Mouse (Mus musculus): ENCODE data around the gene Adamtsl1. TPM values are rescaled to one million over a fixed set of nuclear protein-coding genes. Genes with fewer than 3 reads are reported as not detected.
A peak's percentile ranks its signal among the peaks of the same experiment; 100 is the strongest.

The Adamtsl1 gene
- polyA plus RNA-seq, 1 experiment from 2014 or later = 22.0 TPM

DNA sequence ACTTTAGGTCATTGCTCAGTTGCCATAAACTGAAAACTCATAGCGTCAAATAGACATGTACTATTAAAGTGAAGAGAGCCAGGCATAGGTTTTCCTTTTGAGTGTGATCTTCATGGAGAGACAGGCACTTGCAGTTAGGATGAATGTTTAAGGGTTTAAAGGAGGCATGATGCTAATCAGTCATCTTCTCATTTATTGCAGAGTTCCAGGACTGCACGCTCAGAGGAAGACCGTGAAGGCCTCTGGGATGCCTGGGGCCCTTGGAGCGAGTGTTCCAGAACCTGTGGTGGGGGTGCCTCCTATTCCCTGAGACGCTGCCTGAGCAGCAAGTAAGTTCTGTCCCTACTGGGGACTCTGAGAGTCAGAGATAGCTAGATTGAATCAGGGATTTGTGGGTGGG, 573.5 kb downstream of the Adamtsl1 start:
- H3K4me2 ChIP-seq (replicated peaks) = no peak overlapping the region
- no peak overlapping the region for H3K9ac ChIP-seq
- H3K4me3 ChIP-seq = no peak overlapping the region
- no peak for ATAC-seq (ENCODE audit: low FRiP score, low read depth)
- H3K27me3 ChIP-seq (replicated peaks) = no peaks in the 10 kb centered on the region
- H3K36me3 ChIP-seq = no peaks in the 10 kb centered on the region
- H3K4me1 ChIP-seq = no peaks in the 10 kb centered on the region
- no peak overlapping the region for H3K27ac ChIP-seq
- WGBS = 89% methylated on average over 5 of the region's 5 CpGs
- H3K9me3 ChIP-seq = no peaks in the 10 kb centered on the region

DNA sequence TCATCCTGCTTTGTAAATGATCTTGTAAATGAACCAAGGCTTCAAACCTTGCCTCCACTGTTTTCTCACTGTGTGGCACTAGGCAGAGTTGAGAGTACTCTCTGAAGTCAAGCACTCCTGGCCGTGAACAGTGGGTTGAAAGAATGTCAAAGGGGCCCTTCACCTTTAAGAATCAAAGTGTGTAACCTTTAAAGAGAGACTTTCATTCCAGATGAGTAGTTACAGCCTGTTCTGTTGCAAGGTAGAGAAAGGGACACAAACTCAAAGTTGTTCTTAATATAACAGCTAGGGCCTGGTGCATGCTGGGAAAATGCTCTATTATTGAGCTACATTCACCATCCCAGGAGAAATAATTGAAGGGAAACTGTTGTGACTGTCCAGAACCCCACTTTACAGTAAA, 589.2 kb downstream of the Adamtsl1 start:
- no peaks in the 10 kb centered on the region for H3K4me1 ChIP-seq
- H3K4me2 ChIP-seq (replicated peaks) = no peak overlapping the region
- no peak overlapping the region for H3K9ac ChIP-seq
- H3K9me3 ChIP-seq = no peaks in the 10 kb centered on the region
- ATAC-seq (ENCODE audit: low FRiP score, low read depth) = no peak
- WGBS = 70% methylated on average over 1 of the region's 1 CpGs
- no peak overlapping the region for H3K27ac ChIP-seq
- H3K27me3 ChIP-seq (replicated peaks) = no peaks in the 10 kb centered on the region
- no peak overlapping the region for H3K4me3 ChIP-seq
- no peaks in the 10 kb centered on the region for H3K36me3 ChIP-seq

DNA sequence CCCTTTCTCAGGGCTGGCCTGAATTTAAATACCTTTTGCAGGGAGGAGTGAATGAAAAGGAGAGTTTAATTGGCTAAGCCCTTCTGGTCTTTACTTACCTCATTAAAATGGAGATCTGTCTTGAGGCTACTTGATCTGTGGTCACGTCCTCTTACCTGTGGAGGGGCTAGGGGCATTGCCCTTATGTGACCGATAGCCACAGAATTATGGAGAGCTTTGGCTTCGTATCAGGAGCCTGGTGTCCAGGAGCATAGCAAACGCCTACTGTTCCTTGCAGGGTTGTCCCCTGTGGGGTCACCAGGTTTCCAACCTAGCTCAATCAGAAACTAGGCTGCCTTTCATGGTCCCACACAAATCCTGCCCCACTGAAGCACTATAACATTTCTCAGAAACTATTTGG, 594.4 kb downstream of the Adamtsl1 start:
- Histone ChIP-seq H3K4me1 (no peaks in the 10 kb centered on the region), H3K27ac (no peak overlapping the region), H3K36me3 (peaks cover 5% of the 10 kb centered on the region; the same call in 1 of the 2 replicates), H3K9me3 (no peaks in the 10 kb centered on the region), H3K9ac (no peak overlapping the region), H3K27me3 (replicated peaks) (no peaks in the 10 kb centered on the region), H3K4me3 (no peak overlapping the region), H3K4me2 (replicated peaks) (no peak overlapping the region)
- no peak for ATAC-seq (ENCODE audit: low FRiP score, low read depth)
- WGBS = 86% methylated on average over 4 of the region's 4 CpGs

DNA sequence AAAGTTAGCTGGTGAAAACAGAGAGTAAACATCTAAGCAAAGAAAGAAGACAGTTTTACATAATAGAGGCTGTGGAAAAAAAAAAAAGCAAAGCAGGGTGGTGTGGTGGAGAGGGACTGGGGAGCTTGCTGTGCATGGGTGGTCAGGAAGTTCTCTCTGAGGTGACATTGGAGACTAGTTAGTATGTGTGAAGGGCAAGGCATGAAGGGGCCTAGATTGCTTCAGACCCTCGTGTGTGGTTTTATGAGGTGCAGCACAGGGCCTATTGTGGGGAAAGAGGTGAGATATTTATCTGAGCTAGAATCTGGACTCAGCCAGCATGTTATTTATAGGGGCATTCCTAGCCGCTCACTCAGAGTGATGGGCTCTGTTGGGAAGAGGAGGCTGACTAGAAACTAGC, 605.1 kb downstream of the Adamtsl1 start:
- Histone ChIP-seq H3K27me3 (replicated peaks) (no peaks in the 10 kb centered on the region), H3K4me1 (no peaks in the 10 kb centered on the region), H3K9ac (no peak overlapping the region), H3K4me2 (replicated peaks) (no peak overlapping the region), H3K9me3 (no peaks in the 10 kb centered on the region), H3K36me3 (no peaks in the 10 kb centered on the region), H3K4me3 (no peak overlapping the region), H3K27ac (no peak overlapping the region)
- no peak for ATAC-seq (ENCODE audit: low FRiP score, low read depth)
- WGBS = 62% methylated on average over 2 of the region's 2 CpGs

DNA sequence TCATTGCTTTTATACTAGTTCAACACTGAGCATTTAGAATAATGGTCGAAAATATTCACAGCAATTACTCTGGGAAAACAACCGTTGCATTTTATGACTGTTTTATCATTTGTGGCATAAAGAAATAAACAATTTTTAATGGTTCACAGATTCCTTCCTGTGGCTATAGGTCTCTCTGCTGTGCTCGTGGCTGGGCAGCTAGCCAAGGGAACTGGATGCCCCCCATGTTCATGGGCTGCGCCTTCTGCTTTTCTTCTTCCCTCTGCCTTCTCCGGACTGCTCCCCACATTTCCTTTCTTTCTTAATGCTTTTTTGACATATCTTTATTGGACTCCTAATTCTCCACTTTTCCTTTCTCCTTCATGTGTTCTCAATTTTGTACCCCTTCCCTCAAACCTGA, 608.5 kb downstream of the Adamtsl1 start:
- H3K4me2 ChIP-seq (replicated peaks) = no peak overlapping the region
- WGBS = 67% methylated on average over 5 of the region's 5 CpGs

DNA sequence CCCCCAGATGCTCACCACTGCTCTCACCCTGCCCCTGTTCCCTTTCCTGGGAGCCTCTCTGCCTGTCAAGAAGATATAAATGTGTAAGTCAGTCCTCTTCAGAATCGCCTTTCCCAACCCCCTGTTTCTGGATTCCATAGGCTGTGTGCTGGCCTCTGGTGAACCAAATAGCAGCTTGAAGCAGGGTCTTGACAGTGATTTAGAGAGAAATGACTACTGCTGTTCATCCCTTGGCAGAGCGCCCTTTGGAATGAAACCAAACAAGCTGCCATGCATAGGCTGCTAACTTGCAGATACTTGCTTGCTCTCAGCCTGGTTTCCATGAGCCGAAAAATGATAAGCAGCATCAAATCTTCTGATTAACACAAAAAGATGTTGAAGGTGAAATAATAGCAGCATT, 610.4 kb downstream of the Adamtsl1 start:
- Histone ChIP-seq H3K36me3 (no peaks in the 10 kb centered on the region), H3K27me3 (replicated peaks) (no peaks in the 10 kb centered on the region), H3K4me2 (replicated peaks) (no peak overlapping the region), H3K9me3 (no peaks in the 10 kb centered on the region), H3K4me3 (no peak overlapping the region), H3K27ac (no peak overlapping the region), H3K4me1 (peaks cover 4% of the 10 kb centered on the region; the same call in 1 of the 2 replicates), H3K9ac (no peak overlapping the region)
- ATAC-seq (ENCODE audit: low FRiP score, low read depth) = peak; percentile 71; the same call in 1 of the 2 replicates
- WGBS = 54% methylated on average over 3 of the region's 3 CpGs

More for the DNA sequence above, 608.5 kb downstream of the Adamtsl1 start:
- Histone ChIP-seq H3K27me3 (replicated peaks) (no peaks in the 10 kb centered on the region), H3K27ac (no peak overlapping the region), H3K9me3 (no peaks in the 10 kb centered on the region), H3K36me3 (no peaks in the 10 kb centered on the region), H3K4me3 (no peak overlapping the region), H3K9ac (no peak overlapping the region), H3K4me1 (peaks cover 4% of the 10 kb centered on the region; the same call in 1 of the 2 replicates)
- ATAC-seq (ENCODE audit: low FRiP score, low read depth) = no peak

DNA sequence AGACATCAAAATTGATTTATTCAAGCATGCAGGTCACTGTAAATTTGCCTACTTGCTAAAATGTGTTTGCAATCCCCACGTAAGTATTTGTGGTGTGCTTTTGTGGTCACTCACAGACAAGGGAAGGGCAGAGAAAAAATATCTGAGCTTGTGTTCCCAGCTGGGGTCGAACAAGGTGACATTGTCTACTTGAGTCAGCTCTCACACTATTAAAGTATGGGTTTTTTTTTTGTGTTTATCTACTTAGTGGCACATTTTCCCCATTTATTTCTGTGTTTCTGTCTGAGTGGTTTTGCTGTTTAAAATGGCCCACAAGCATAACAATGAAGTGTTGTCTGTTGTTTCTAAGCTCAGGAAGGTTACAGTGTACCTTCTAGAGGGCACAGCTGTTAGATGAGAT, 612.7 kb downstream of the Adamtsl1 start:
- no peak for ATAC-seq (ENCODE audit: low FRiP score, low read depth)
- 70% methylated on average over 2 of the region's 2 CpGs for WGBS
- H3K9ac ChIP-seq = no peak overlapping the region

DNA sequence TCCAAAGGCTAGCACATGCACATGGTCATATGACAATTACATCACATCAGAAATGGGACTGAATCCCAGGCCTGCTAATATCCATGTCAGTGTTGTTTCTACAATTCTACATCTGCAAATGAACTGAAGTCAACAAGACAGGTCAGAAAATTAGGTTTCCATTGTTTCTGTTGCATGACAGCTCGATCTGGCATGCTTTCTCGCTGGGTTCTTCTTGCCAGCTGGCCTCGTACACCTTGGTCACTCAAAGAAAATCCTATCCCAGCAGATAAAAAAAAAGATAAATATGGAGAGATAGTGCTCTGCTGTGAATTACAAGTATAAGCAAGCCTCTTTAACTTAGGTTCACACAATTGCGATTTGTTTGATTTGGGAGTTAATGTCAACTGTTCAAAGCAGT, 644.6 kb downstream of the Adamtsl1 start:
- no peak overlapping the region for H3K4me2 ChIP-seq (replicated peaks)
- no peak overlapping the region for H3K27ac ChIP-seq
- H3K4me3 ChIP-seq = no peak overlapping the region
- 90% methylated on average over 4 of the region's 4 CpGs for WGBS
- no peak overlapping the region for H3K9ac ChIP-seq
- no peak for ATAC-seq (ENCODE audit: low FRiP score, low read depth)
- no peaks in the 10 kb centered on the region for H3K4me1 ChIP-seq
- H3K9me3 ChIP-seq = no peaks in the 10 kb centered on the region
- H3K27me3 ChIP-seq (replicated peaks) = no peaks in the 10 kb centered on the region
- H3K36me3 ChIP-seq = no peaks in the 10 kb centered on the region

More for the DNA sequence above, 612.7 kb downstream of the Adamtsl1 start:
- Histone ChIP-seq H3K27me3 (replicated peaks) (no peaks in the 10 kb centered on the region), H3K4me2 (replicated peaks) (no peak overlapping the region), H3K36me3 (no peaks in the 10 kb centered on the region), H3K9me3 (no peaks in the 10 kb centered on the region), H3K27ac (no peak overlapping the region), H3K4me1 (peaks cover 4% of the 10 kb centered on the region; the same call in 1 of the 2 replicates), H3K4me3 (no peak overlapping the region)

DNA sequence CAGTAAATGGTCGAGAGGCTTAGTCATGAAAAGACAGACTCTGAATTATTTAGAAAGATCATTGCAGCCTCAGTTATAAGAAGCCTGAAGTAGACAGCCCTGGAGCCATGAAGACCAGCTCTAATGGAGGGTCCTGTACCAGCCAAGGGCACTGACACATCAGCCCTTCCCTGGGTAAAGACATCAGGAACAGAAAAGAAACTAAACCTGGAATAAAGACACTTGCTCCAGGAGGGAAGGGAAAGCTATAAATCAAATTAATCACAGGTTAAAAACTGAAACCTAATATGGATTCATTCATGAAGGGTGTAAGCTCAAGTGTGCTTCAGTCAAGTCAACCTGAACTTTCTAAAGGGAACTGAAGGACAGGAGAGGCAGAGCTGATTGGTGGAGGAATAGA, 645.4 kb downstream of the Adamtsl1 start:
- no peak overlapping the region for H3K4me3 ChIP-seq
- WGBS = 74% methylated on average over 1 of the region's 1 CpGs
- H3K4me1 ChIP-seq = no peaks in the 10 kb centered on the region
- H3K9ac ChIP-seq = no peak overlapping the region
- H3K4me2 ChIP-seq (replicated peaks) = no peak overlapping the region
- no peaks in the 10 kb centered on the region for H3K36me3 ChIP-seq
- H3K27ac ChIP-seq = no peak overlapping the region
- H3K9me3 ChIP-seq = no peaks in the 10 kb centered on the region
- no peaks in the 10 kb centered on the region for H3K27me3 ChIP-seq (replicated peaks)
- ATAC-seq (ENCODE audit: low FRiP score, low read depth) = no peak

DNA sequence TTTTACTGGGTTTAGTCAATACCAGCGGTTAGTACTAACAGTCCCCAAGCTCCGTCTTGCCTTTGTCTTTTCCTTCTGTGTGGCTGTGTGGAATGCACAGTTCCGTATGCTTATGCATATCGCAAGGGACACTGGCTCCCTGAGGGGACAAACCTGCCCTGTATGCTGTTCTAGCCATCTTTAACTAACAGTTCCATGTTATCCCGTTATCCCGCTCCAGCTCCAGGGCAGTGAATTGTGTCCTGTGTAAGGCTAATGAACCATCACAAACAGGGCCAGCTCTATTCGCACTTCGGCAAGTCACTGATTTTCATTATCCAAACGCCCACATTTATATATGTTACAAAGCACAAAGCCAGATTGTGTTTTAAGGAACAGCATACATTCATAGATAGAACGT, 656.8 kb downstream of the Adamtsl1 start:
- Histone ChIP-seq H3K4me3 (no peak overlapping the region), H3K27me3 (replicated peaks) (no peaks in the 10 kb centered on the region), H3K4me2 (replicated peaks) (no peak overlapping the region), H3K27ac (no peak overlapping the region), H3K36me3 (no peaks in the 10 kb centered on the region), H3K4me1 (no peaks in the 10 kb centered on the region), H3K9ac (no peak overlapping the region), H3K9me3 (no peaks in the 10 kb centered on the region)
- ATAC-seq (ENCODE audit: low FRiP score, low read depth) = peak; percentile 53; the same call in 1 of the 2 replicates
- 49% methylated on average over 10 of the region's 10 CpGs for WGBS

DNA sequence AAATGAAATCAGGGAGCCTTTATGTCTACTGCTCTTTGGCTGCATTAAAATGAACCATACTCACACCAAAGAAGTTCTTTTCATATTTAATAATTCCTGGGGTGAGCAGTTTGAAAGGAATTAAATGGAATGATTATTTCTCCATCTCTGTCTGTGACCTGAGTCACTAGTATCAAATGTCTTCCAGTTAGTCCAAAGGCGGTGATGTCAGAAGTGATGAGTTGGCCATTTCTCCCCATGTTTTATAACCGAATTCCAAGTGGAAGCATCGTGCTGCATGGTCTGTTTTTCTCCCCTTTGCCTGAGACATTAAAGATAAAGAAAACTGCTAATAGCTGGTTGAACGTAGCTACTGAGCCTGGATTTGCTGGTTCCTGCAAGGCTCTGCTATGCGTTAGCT, 657.5 kb downstream of the Adamtsl1 start:
- Histone ChIP-seq H3K4me2 (replicated peaks) (no peak overlapping the region), H3K27ac (no peak overlapping the region), H3K27me3 (replicated peaks) (no peaks in the 10 kb centered on the region), H3K4me3 (no peak overlapping the region), H3K9ac (no peak overlapping the region), H3K9me3 (no peaks in the 10 kb centered on the region), H3K36me3 (no peaks in the 10 kb centered on the region), H3K4me1 (no peaks in the 10 kb centered on the region)
- ATAC-seq (ENCODE audit: low FRiP score, low read depth) = no peak
- 70% methylated on average over 5 of the region's 5 CpGs for WGBS

DNA sequence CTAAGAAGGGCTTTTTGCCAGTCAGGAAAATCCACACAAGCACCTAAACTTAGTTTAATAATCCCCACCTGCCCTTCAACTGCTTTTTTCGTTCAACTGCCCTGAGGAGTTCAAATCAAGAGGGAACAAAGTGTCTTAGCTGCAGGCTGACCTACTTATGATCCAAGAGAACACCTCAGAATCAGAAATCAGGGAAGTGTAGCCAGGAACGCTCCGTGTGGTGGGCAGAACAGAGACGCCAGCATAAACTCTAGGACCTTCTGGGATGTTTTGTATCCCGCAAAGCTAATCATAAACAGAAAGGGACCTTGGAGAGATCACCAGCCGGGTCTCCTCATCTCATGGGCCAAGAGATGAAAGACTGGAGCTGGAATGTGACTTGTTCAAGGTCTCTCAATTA, 663.5 kb downstream of the Adamtsl1 start:
- Histone ChIP-seq H3K4me1 (no peaks in the 10 kb centered on the region), H3K4me3 (no peak overlapping the region), H3K9ac (no peak overlapping the region), H3K9me3 (no peaks in the 10 kb centered on the region), H3K36me3 (no peaks in the 10 kb centered on the region), H3K27ac (no peak overlapping the region), H3K27me3 (replicated peaks) (no peaks in the 10 kb centered on the region), H3K4me2 (replicated peaks) (no peak overlapping the region)
- ATAC-seq (ENCODE audit: low FRiP score, low read depth) = no peak
- WGBS = 92% methylated on average over 6 of the region's 6 CpGs

DNA sequence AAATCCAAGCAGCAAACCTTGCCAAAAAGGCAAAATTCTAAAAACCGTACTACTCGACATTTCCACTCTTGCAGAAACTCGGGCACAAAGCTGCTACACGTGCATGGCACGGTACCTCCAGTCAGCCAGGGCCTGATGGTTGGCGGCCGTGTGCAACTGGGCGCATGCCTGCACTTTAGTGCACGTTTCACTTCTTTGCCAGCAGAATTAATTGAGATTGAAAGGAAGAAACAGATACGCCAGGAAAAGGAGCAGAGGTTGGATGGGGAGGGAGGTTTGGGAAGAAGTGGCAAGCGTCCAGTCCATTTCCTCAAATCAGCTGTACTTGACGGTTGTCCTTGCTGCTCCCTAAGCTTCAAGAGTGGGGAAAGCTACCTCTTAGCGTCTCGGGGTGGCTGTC, 664.1 kb downstream of the Adamtsl1 start:
- ATAC-seq (ENCODE audit: low FRiP score, low read depth) = no peak
- 92% methylated on average over 14 of the region's 14 CpGs for WGBS
- no peaks in the 10 kb centered on the region for H3K4me1 ChIP-seq
- H3K9ac ChIP-seq = no peak overlapping the region
- no peaks in the 10 kb centered on the region for H3K9me3 ChIP-seq
- no peak overlapping the region for H3K4me2 ChIP-seq (replicated peaks)
- H3K4me3 ChIP-seq = no peak overlapping the region
- no peaks in the 10 kb centered on the region for H3K27me3 ChIP-seq (replicated peaks)
- H3K27ac ChIP-seq = no peak overlapping the region
- no peaks in the 10 kb centered on the region for H3K36me3 ChIP-seq
